Mouse (Mus musculus) retina, postnatal 7 days (tissue): ENCODE measurements around the gene Prss56.
A peak's percentile ranks its signal among the peaks of the same experiment; 100 is the strongest.

ENCODE experiments used
- DNase-seq: peaks from one replicate; pipeline ENCODE4 v3.0.0-alpha.2; 2012; ENCODE audit warnings: low read depth, low spot score

Gene Prss56

DNA sequence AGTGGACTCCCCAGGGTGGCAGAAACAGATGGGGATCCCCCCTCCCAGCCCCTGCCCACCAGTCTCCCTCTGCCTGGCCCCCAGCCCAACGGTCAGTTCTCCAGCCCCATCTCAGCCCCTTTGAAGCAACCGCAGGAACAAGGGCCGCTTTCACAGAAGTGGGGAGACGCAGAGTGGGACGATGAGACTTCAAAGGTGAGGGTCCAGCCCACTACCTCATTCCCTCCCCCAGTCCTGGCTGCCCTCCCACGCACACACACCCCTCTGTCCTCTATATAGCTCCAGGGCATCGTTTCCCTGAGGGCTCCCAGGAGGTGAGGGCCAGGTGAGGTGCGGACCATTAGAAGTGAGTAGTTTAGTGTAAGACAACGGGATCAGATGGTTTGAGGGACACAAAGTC is at the start of gene Prss56:
TSS of gene Prss56 (plus strand) at position 301 of the 400 bp plus-strand sequence.
- no peak for DNase-seq

DNA sequence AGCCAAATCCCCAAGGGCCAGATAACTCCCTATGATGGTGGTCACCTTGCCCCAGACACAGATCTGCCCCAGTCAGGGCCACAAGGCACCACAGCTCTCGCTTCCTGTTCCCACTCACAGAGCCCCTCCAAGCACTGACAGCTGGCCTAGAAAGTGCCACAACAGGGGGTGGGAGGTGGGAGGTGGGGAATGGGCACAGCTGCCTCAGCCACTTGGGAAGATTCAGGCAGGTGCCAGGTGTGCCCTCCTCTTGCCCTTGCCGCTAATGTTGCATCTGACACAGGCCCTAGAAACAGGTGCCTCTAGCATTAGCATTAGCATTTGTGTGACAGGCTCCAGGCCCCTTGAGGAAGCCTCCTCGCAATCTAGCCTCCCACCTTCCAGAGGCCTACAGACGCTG is 41.6 kb upstream of the Prss56 start:
- no peak for DNase-seq

DNA sequence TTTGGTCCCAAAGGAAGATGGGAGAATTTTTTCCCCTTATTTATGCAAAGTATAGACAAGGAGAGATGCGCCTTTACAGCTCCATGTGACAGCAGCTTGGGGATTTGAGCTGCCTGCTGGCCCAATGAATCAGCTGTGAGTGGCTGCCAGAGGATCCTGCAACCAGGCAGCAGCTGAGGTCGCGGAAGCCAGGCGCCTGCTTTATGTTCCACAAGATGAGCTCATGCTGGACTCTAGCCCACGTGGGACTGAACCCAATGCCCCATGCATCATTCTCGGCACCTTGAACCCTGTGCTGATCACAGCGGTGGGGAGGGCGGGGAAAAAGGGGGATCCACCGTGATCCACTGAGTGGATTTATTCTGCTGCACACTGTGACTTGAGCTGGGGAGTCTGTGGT is 40.7 kb upstream of the Prss56 start:
- DNase-seq = no peak

DNA sequence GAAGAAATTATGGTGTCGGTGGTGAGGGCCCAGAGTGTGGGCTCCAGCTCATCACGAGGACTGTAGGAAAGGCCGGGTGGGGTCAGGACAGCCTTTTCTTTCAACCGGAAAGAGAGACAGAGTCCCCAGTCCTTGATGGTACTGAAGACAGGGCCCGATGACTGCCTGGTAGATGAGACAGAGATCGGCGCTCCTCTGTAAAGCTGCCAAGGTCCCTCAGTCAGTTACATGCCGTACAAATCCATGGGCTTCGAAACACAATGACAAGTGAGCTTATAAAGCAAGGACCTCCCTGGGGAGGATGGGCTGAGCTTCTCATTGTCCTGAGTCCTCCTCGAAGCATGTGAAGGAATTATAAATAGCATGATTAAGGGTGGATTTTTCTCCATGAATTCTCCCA is 40.0 kb upstream of the Prss56 start:
- DNase-seq = no peak

DNA sequence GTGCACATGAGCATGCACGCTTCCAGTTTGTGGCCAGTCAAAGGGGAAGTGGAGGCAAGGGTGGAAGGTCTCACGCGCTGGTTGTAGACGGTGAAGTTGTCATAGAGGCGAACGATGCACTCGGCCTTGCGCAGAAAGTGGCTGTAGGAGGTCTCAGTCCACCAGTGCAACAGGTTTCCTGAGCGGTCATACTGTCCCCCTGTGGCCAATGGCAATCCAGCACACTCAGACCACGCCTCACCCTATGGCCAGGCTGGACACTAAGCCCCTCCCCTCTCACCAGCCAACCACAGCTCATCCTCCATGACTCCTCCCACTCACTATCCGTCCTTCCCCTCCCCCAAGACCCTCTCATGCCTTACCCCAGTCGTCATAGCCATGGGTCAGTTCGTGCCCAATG is 33.7 kb upstream of the Prss56 start:
- DNase-seq = no peak

DNA sequence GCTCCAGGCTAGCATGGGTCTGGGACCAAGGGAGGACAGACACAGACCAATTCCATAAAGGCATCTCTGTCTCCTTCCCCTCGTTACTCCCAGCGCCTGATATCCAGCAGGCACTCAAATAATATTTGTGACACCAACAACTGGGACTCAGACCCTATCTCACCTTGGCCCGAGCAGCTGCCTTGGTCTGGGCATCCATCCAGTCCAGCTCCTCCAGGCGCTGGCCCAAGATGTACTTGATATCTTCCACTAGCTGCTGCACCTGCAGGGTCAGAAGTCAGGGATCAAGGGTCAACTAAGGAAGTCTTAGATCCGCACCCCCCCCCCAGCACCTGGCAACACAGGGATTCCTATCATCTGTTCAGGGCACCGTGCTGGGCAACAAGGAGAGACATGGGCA is 31.8 kb upstream of the Prss56 start:
- no peak for DNase-seq

DNA sequence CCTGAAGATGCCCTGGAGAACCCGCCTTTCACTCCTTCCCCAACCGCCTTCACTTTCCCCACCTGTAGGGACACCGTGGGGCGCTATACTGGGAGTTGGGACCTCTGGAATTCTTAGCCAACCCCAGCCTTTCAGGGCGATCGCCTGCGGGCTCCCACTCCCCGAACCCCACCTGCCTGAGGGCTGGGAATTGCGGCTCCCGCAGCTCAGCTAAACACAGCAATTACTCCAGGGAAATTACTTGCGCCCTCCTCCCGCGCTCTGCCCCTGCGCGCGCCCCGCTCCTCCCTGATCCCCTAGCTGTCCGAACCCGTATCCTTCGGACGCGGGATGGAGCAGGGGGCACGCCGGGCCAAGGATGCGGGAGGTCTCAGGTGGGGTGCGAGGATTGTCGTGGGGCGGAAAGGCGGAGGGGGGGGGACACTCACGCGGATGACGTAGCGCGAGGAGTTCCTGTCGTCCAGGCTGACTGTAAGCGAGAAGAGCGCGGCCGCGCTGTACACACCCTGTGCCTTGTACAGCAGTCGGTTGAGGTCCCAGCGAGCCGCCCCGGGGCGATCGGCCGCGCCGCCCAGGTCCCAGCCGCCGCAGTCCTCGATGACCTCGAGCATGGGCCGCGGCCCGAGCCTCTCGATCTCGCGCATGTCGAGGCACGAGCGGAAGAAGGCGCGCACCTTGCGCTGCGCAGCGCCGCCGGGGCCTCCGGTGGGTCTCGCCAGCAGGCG is 29.2 kb upstream of the Prss56 start:
- DNase-seq = no peak

DNA sequence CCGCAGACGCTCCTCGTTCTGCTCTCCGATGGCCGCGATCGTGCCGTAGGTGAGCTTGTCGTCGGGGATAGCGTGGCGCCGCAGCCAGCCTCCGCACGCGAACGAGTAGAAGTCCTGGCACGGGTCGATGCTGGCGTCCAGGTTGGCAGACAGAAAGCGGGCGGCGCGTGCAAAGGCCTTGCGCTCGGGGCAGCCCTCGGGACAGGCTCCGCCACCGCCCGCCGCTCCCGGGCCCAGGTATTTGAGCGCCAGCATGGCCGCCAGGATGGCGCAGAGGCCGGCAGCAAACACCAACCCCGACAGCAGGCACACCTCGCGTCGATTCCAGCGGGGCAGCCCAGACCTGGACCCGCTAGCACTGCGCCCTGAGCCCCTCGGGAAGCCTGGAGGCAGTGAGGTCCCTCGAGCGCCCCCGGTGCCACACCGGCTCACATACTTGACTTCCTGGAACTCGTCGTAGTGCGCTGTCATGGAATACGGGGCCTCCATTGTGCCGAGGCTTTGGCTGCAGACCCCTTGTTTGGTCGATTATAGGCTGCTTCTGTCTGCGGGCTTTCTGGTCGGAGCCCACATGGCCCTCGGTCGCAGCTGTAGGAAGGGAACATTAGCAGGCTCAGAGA is 28.5 kb upstream of the Prss56 start:
- no peak for DNase-seq

DNA sequence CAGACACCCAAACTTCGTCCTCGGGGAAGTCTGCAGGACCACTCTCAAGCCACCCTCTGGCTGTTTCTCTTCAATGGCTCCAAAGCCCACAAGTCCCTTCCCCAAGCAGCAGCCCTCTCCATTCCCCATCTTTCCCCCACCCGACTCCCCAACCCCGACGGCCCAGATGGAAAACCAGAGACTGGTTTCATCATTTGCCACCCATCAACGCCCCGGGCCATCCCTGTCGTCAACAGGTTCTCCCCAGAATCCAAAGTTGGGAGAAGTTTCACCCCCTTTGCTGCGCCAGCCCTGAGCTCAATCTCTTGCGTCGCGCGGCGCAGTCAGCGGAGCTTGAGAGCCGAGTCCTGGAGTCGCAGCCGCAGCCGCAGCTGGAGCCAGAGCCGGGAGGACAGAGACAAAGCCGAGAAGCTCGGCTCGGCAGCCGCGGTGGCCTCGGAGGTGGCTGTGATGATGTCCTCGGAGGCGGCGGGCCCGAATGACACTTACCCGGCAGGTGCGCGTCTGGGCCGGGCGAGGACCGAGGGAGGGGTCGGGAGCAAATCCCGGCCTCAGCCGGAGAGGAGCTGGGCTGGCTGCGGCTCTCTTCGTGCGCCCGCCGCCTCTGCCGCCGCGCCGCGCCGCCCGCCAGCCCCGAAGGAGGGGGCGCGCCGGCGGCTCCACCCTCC is 27.4 kb upstream of the Prss56 start:
- no peak for DNase-seq

DNA sequence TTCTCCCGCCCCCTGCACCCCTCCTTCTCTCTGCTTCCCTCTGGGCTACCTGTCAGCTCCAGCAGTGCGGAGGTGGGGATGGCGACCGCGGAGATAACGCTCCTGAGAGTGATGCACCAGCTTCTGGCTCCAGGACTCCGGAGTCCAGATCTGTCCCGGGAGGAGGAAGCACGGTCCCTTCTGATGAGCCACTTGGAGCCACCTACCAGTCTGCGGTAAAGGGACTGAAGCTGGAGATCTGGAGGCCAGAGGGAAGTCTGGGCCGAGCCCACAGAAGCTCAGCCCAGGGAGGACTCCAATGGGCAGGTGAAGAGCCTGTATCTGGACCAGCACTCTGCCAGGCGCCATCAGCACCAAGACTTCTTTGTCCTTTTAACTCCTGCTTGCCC is 26.9 kb upstream of the Prss56 start, which contains the start of gene Ecel1:
TSS of gene Ecel1 (minus strand) at position 323 of the 389 bp plus-strand sequence.
- no peak for DNase-seq

DNA sequence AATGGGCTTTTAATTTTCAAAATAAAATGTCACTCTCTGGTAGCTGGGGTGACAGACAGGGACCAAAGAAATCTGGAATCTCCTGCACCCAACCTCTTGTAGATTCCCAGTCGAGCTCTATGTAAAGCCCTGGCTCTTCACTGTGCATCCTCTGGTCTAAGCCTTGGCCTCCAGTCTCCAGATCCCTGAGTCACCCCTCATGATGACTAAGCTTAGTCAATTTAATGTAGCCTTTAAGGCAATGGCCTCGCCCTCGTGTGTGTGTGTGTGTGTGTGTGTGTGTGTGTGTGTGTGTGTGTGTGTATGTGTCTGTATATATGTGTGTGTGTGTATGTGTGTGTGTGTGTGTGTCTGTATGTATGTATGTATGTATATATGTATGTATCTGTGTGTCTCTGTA is 23.7 kb upstream of the Prss56 start:
- no peak for DNase-seq

DNA sequence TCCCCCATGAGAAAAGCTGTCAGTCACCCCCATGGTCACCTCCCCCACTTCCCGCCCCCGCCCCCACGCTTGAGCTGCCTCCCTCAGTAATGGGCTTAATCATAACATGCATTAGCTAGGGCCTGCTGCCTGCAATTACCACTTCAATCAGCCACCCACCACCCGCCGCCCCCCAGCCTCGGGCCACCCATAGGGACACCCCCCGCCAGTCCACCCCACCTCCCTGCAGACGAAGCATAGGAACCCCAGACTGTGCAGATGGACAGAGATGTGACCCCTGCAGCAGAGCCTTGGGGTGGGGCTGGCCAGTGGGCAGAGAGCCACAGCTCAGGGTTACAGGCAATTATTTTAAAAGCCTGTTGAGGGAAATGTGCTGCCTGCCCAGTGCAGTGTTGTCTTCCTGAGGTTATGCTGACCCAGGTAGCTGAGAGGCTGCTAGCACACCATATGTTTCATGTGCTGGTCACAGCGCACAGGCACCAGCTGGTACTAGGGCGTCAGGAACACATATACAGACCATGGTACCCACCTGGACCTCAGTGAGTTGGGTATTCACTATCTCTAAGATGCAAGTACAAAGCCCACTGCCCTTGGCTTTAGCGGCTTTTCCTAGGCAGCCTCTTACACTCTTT is 18.8 kb upstream of the Prss56 start:
- no peak for DNase-seq

DNA sequence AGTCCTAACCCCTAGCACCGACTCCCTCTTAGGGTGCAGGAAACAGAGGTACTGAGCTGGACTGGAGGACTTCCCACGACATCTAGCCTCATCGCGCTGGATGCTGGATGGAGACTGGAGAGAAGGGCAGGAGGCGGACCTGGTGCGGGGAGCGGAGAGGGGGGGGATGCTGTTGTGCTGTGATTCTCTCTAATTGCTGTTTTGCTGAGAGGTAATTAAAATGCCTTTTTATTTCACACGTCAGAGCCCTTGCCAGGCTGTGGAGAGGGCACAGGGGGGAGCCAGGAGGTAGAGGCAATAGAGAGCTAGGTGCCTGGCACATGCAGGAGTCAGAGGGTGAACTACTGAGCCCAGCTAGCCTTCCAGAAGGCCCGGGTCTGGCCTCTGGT is 18.3 kb upstream of the Prss56 start:
- DNase-seq = no peak

DNA sequence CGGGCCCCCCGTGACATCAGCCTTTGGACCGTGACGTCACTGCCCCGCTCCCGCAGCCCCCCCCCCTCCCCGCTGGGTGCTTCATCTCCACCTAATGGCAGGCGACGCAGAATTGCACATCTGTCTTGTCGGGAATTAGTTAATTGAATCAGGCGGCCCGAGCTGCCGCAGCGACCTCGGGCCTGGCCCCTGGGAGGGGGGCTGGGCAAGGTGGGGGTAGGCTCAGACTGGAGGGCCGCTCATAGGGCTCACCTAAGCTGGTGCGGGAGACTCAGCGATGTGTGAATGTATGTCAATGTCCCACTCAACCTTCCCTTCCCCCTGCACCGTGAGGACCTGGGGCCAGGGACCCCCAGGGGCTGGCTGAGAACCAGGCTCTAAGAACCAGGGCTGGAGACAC is 12.7 kb upstream of the Prss56 start:
- DNase-seq = no peak

DNA sequence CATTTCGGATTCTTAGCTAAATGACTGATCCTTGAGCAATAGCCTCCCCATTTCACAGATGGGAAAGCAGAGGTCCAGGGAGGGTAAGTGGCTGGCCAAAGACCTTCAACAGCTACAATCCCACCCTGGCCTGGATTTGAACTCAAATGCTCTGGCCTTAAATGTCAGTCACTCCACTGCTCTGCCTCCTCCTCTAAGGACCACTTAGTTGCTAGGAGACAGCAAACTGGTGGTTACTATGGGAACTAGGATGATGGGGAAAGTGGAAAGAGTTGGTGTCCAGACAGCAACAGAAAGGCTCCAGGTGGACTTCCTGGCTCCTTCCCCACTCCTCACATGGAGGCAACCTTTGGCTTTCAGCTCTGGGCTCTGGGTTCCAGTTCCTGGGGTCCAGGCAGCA is 11.8 kb upstream of the Prss56 start:
- DNase-seq = no peak

DNA sequence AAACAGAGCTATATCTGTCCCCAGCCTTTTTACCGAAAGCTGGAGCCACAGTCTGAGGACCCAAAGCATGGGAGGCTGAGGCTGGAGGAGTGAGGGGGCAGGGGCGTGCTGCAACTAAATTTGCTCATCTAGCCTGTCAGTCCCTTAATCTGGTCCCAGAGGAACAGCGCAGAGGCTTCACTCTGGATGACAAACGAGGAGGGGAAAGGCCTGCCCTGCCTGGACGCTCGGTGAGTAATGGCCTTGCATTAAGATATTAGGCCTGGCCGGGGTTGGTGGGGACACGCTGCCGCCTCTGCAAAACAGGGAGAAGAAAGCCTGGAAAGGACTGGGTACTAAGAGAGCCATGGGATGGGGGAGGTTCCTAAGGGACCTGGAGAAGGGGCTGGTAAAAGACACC is 10.8 kb upstream of the Prss56 start:
- no peak for DNase-seq

DNA sequence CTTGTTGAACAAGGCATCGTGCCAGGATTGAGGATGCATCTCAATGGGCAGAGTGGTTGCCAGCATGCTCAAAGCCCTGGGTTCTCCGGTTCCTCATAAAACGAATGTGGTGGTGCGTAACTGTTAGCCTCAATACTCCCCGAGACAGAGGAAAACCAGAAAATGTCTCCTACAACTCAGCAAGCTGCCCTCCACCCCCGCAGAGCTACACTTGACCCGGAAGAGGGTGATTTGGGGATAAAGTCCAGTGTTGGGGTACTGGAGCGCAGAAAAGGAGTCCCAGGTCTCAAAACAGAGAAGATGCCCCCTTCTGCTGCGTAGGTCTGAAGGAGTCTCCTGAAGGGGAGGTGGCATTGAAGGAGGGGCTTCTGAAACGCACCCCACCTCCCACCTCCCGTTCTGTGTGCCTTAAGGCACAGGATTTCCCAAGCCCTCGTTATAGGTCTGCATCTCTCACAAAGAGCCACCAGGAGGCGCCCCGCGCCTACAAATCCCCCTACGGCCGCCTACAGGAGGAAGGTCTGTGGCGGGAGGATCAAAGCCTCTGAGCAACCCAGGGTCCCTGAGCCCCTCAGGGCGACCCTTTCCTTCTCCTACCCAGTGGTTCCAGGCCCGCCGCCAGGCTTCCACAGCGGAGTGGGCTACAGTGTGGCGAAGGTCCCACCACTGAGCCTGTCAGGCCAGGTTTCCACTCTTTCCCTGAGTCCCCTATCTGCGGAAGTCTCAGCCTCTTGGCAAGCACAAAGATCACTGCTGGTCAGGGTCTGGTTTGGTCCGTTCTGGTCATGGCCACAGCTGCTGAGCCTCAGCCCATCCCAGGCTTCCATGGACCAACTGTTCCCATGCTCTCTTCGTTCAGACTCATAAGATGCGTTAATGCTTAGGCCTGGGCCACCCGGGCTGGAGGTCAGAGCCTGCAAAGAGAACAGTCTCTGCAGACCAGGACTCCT is 8.8 kb upstream of the Prss56 start:
- DNase-seq = peak; percentile 62

DNA sequence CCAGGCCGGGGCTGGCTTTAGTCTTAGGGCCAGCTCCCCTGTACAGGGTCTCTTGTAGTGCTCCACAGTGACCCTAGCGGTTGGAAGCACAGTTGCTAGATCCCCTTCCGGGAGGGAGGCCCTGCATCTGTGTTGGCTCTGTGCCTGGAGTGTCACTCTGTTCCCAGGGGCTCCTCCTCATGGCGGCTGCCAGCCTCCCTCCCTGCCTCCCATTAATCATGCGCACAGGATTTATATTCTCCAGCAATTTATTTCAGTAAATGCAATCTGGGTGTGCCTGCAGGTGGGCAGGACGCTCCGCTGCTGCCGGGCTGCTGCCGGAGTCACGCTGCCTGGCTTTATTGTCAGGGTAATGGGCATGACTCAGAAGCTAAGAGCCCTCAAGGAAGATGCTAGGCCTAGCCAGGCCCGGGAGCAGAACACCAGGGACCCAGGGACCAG is 7.2 kb upstream of the Prss56 start:
- peak; percentile 61 for DNase-seq

DNA sequence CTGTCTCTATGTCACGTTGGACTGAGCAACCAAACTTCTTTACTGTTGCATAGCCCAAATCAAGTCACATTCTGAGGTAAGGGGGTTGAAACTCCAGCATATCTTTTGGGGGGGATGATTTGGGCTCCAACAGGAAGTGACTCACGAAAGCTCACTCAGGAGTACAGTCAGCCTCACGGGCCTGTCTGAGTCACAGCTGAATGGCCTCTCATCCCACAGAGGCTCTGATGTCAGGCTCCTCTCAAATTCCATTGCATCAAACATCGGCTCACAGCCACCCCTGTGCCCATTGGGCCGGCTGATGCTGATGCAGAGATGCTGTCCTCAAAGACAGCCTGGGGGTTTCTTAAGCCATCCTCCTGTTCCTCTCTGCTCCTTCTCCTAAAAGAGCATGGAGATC is 2.2 kb upstream of the Prss56 start:
- DNase-seq = no peak

DNA sequence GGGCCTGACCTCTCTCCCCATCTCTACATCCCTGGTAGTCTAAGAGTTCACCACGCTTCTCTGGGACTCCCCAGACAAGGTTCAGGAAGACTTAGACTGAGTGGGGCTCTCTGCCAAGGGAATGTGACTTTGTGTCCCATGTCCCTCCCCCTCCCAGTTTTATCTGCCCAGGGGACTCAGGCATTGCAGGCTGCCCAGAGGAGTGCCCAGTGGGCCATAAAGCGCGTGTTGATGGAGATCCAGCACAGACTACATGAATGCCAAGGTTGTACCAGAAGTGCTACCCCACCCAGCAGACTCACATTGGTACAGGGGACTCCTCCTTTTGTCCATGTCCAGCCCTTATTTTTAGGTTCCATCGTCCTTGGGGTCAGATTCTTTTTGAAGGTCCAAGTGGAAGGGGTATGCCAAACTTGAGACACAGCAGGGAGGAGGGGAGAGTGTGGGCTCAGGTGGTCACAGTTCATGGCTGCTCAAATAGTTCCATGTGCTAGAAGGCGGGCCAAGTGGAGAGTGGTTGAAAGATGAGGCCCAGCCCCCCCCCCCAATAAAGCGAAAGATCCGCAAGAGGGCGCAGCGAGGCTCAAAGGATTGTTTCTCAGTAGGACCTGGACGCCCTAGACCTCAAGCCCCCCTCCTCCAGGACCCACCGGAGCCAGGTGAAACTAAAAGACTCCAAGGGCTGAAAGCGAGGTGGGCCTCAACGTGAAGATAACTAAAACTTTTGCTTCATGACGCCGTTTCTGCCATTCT is 1.1 kb downstream of the Prss56 start:
- no peak for DNase-seq

DNA sequence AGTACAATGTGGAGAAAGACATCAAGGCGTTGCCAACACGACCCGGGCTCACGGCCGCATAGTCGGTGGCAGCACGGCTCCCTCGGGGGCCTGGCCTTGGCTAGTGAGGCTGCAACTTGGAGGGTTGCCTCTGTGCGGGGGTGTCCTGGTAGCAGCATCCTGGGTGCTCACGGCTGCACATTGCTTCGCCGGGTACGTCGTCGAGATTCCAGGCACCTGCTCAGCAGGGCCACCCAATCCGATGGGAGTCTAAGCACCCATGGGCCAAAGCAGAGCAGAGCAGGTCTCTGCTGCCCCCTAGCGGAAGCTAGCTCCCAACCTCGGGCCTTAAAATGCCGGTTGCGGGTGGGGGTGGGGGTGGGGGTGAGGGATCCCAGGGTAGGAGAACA is 1.6 kb downstream of the Prss56 start:
- peak; percentile 80 for DNase-seq
